17 mouse cellular contexts compared by ENCODE assay signal in genomic region chr13:112289981-112290380, GRCm38 (mm10). TPM values are rescaled to one million over a fixed set of nuclear protein-coding genes. Genes with fewer than 3 reads are reported as not detected.
DNase-seq lines count a peak whose midpoint lies in the region; ATAC-seq and TF ChIP-seq lines count a peak whose summit lies in the region.
"Had no signal": no experiment of that assay in that cellular context is flagged by ENCODE, and none has a peak within 500 bp of the region (broad histone marks: within the 10 kb centered on the region; RNA-seq: fewer than 3 reads in every experiment).

No protein-coding gene starts in this region.

- WGBS in forebrain, postnatal 0 days, result 40% methylated on average over 4 of the region's 4 CpGs
- 52% methylated on average over 4 of the region's 4 CpGs for WGBS in midbrain, embryonic 16.5 days

- peak; percentile 15 to 18 for DNase-seq in layer of hippocampus, postnatal 10 days (ENCODE audit: low spot score in 2 of 2)
- no peak for DNase-seq in layer of hippocampus, adult 9-11 months
- peak; percentile 26 for DNase-seq in MN1 (ENCODE audit: low spot score)
- peak; percentile 29 for DNase-seq in forebrain, postnatal 0 days
- no peak for DNase-seq in adrenal gland, postnatal 36 days
- no peak for DNase-seq in kidney, adult 18-20 months
- DNase-seq: adrenal gland, adult 8-10 months; heart, adult 18-20 months; heart, postnatal 10 days; kidney, postnatal 36 days; lung, postnatal 36 days; thymus, postnatal 4 days had no signal

- no peaks in the 10 kb centered on the region for H3K36me3 ChIP-seq in forebrain, postnatal 0 days (ENCODE audit: insufficient read depth)
- no peaks in the 10 kb centered on the region for H3K36me3 ChIP-seq in midbrain, embryonic 16.5 days (ENCODE audit: control insufficient read depth, insufficient read depth, low read length)
- H3K36me3 ChIP-seq: liver, embryonic 15.5 days; stomach, embryonic 15.5 days had no signal

- no peak for ATAC-seq in forebrain, postnatal 0 days
- ATAC-seq in midbrain, embryonic 16.5 days, result no peak
- ATAC-seq: intestine, postnatal 0 days had no signal

- peak overlapping the region; percentile 32 for H3K4me3 ChIP-seq in forebrain, postnatal 0 days (ENCODE audit: low read depth, low read length)
- peak overlapping the region; percentile 45 for H3K4me3 ChIP-seq in midbrain, embryonic 16.5 days (ENCODE audit: low read depth, low read length)
- H3K4me3 ChIP-seq: liver, embryonic 15.5 days; stomach, embryonic 15.5 days had no signal

- no peak for TF ChIP-seq CTCF in forebrain, postnatal 0 days (IDR thresholded peaks at IDR 0.05; ENCODE audit: low read depth)

- peaks cover 8% of the 10 kb centered on the region for H3K4me1 ChIP-seq in forebrain, postnatal 0 days (ENCODE audit: insufficient read depth)
- peaks cover 17% of the 10 kb centered on the region for H3K4me1 ChIP-seq in midbrain, embryonic 16.5 days (ENCODE audit: control insufficient read depth, insufficient read depth, low read length)

- no peaks in the 10 kb centered on the region for H3K27me3 ChIP-seq in forebrain, postnatal 0 days (ENCODE audit: insufficient read depth, low read length)
- no peaks in the 10 kb centered on the region for H3K27me3 ChIP-seq in midbrain, embryonic 16.5 days (ENCODE audit: control insufficient read depth, insufficient read depth, low read depth, low read length)
- H3K27me3 ChIP-seq: stomach, embryonic 15.5 days had no signal

- peak overlapping the region; percentile 56 for H3K4me2 ChIP-seq in forebrain, postnatal 0 days (ENCODE audit: low read depth)
- peak overlapping the region; percentile 61 for H3K4me2 ChIP-seq in midbrain, embryonic 16.5 days (ENCODE audit: low read length)
- H3K4me2 ChIP-seq: liver, embryonic 15.5 days; stomach, embryonic 15.5 days had no signal

- H3K27ac ChIP-seq in forebrain, postnatal 0 days (ENCODE audit: low read depth, low read length), result 0 out of 2 replicates have a peak overlapping the region, but pooled peaks have one; percentile 76
- peak overlapping the region; percentile 91 for H3K27ac ChIP-seq in midbrain, embryonic 16.5 days (ENCODE audit: low read length)
- H3K27ac ChIP-seq: liver, embryonic 15.5 days; stomach, embryonic 15.5 days had no signal

- no peaks in the 10 kb centered on the region for H3K9me3 ChIP-seq in forebrain, postnatal 0 days (ENCODE audit: low read length)
- H3K9me3 ChIP-seq in midbrain, embryonic 16.5 days (replicated peaks; ENCODE audit: control insufficient read depth, low read length, poor library complexity, severe bottlenecking), result no peaks in the 10 kb centered on the region
- H3K9me3 ChIP-seq: liver, embryonic 15.5 days; stomach, embryonic 15.5 days had no signal

- H3K9ac ChIP-seq in forebrain, postnatal 0 days, result no peak overlapping the region
- H3K9ac ChIP-seq in midbrain, embryonic 16.5 days (ENCODE audit: low read depth, low read length), result peak overlapping the region; percentile 60
- H3K9ac ChIP-seq: liver, embryonic 15.5 days; stomach, embryonic 15.5 days had no signal

RNA-seq across cellular contexts. Expression of gene Ankrd55, which starts 1.7 kb away (rescaled TPM):
- 1 to 10 TPM; 8.6 to 9.1 TPM for total RNA-seq in layer of hippocampus, postnatal 10 days (2021)
- total RNA-seq in forebrain, postnatal 0 days (2014; rRNA removed), result 10.5 and 15.6 TPM in 2 replicates
- polyA plus RNA-seq in forebrain, postnatal 0 days (2015; fragmentation: Nextera tagmentation; extraction: Ambion mirVana), result 3.4 and 5.7 TPM in 2 replicates
- 10.4 and 11.0 TPM in 2 replicates for polyA plus RNA-seq in midbrain, embryonic 16.5 days (2015; fragmentation: Nextera tagmentation; extraction: Ambion mirVana)
- 10 to 100 TPM in 1 of 2 experiments, under 1 TPM in 1; 0.46 to 22.1 TPM for total RNA-seq in adrenal gland, postnatal 36 days (2021)
- total RNA-seq: common myeloid progenitor, adult 5-6 weeks had no signal

Comparison
In these comparisons a context has a peak if more than half of its experiments do, and no peak if none do; other contexts are left out.
1. DNase-seq: peak in layer of hippocampus, postnatal 10 days (2 of 2), MN1 (single experiment) and forebrain, postnatal 0 days (single experiment); none in layer of hippocampus, adult 9-11 months (single experiment), adrenal gland, postnatal 36 days (0 of 2) and kidney, adult 18-20 months (single experiment).